Mouse (Mus musculus) kidney, embryonic 15.5 days (tissue): ENCODE measurements at regions not wholly inside any gene's neighbourhood (a gene's known extent, or its start where the extent isn't known, plus 50 kb on each side); places are given as distances from the start of the nearest gene placed in this dataset.

ENCODE experiments used
- ATAC-seq: fragments of 200-750 bp; cut with Nextera tagmentation; replicated peaks from 2 replicates; pipeline ENCODE4 v1.8.0; 2017; ENCODE audit warnings: moderate TSS enrichment; ENCODE audit not compliant: low FRiP score
- H3K27ac ChIP-seq: fragments of 300-500 bp; sonication (generic); 2 replicates; pipeline ENCODE4 v1.5.1; 2015; ENCODE audit warnings: mild to moderate bottlenecking, inconsistent platforms
- H3K27me3 ChIP-seq: fragments of 300-500 bp; sonication (generic); 2 replicates; pipeline ENCODE4 v1.6.1; 2015; ENCODE audit warnings: inconsistent platforms
- H3K36me3 ChIP-seq: fragments of 300-500 bp; sonication (generic); 2 replicates; pipeline ENCODE4 v1.6.1; 2015; ENCODE audit warnings: inconsistent platforms
- H3K4me1 ChIP-seq: fragments of 300-500 bp; sonication (generic); 2 replicates; pipeline ENCODE4 v1.6.1; 2015; ENCODE audit warnings: inconsistent platforms
- H3K4me2 ChIP-seq: fragments of 300-500 bp; sonication (generic); 2 replicates; pipeline ENCODE4 v1.6.1; 2015; ENCODE audit warnings: moderate library complexity, mild to moderate bottlenecking, inconsistent platforms
- H3K4me3 ChIP-seq: fragments of 300-500 bp; sonication (generic); replicated peaks from 2 replicates; pipeline ENCODE4 v1.5.1; 2015; ENCODE audit warnings: mild to moderate bottlenecking, inconsistent platforms
- H3K9ac ChIP-seq: fragments of 300-500 bp; sonication (generic); 2 replicates; pipeline ENCODE4 v1.6.1; 2015; ENCODE audit warnings: mild to moderate bottlenecking, inconsistent platforms
- H3K9me3 ChIP-seq: fragments of 300-500 bp; sonication (generic); replicated peaks from 2 replicates; pipeline ENCODE4 v1.6.1; 2016; ENCODE audit warnings: inconsistent platforms
- WGBS: fragments of 180-500 bp; shearing (Covaris S2); methylation state at CpG from one replicate; pipeline ENCODE4 v1.1.7; 2015; ENCODE audit warnings: mixed read lengths; 5-methylcytosine and 5-hydroxymethylcytosine counted together

- no peaks in the 10 kb centered on the region for H3K4me1 ChIP-seq
- H3K4me2 ChIP-seq, result no peak overlapping the region
- no peak overlapping the region for H3K27ac ChIP-seq
- no peak overlapping the region for H3K9ac ChIP-seq
- no peak for ATAC-seq
- no peak overlapping the region for H3K4me3 ChIP-seq
- no peaks in the 10 kb centered on the region for H3K9me3 ChIP-seq
- 52% methylated on average over 4 of the region's 4 CpGs for WGBS
- H3K36me3 ChIP-seq, result no peaks in the 10 kb centered on the region
- no peaks in the 10 kb centered on the region for H3K27me3 ChIP-seq
Observed at GRCm38 (mm10) chr7:135324991-135325390, 66.5 kb downstream of the Nps start.

GRCm38 (mm10) chr7:135344979-135345378 is 65.1 kb upstream of the Foxi2 start:
- ATAC-seq, result peak; percentile 49; the same call in 1 of the 2 replicates
- H3K4me2 ChIP-seq, result no peak overlapping the region
- no peaks in the 10 kb centered on the region for H3K36me3 ChIP-seq
- no peaks in the 10 kb centered on the region for H3K27me3 ChIP-seq
- H3K9ac ChIP-seq, result no peak overlapping the region
- 27% methylated on average over 4 of the region's 4 CpGs for WGBS
- H3K27ac ChIP-seq, result no peak overlapping the region
- H3K9me3 ChIP-seq, result no peaks in the 10 kb centered on the region
- H3K4me3 ChIP-seq, result no peak overlapping the region
- peaks cover 7% of the 10 kb centered on the region for H3K4me1 ChIP-seq

DNA sequence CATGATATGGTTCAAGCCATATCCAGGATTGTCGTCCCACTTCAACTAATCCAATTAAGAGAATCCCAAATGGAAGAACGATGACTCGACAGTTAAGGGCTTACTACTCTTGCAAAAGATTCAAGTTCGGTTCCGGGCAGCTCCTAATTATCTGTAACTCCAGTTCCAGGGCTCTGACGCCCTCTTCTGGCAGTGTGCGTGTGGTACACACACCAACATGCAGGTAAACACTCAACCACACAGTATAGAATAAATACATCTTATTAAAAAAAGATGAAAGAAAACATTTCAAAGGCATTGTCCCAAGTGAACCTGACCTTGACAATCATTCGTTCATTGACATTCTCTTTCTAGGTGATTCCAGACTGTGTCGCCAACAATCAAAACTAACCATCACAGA is 63.4 kb upstream of the Foxi2 start:
- Histone ChIP-seq H3K27ac (no peak overlapping the region), H3K27me3 (no peaks in the 10 kb centered on the region), H3K4me3 (no peak overlapping the region), H3K4me2 (no peak overlapping the region), H3K9ac (no peak overlapping the region), H3K4me1 (peaks cover 7% of the 10 kb centered on the region), H3K9me3 (no peaks in the 10 kb centered on the region), H3K36me3 (no peaks in the 10 kb centered on the region)
- ATAC-seq, result no peak
- WGBS, result 85% methylated on average over 9 of the region's 9 CpGs

DNA sequence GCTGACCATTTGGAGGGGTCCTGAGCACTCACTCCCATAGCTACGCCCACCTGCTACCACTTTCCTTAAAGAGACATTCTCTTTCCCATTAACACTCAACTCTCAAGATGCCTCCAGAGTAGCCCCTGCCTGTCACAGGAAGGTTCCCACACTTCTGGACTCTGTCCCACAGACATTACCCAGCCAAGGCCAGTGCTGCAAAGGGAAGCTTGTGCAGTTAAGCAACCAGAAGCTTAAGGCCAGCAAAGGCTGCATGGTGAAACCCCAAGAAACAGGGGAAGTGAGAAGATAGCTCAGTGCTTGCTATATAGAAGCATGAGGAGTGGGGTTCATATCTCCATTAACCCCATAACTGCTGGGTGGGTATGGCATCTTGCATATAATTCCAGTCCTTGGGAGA is 52.3 kb upstream of the Foxi2 start:
- ATAC-seq, result no peak
- no peaks in the 10 kb centered on the region for H3K36me3 ChIP-seq
- no peak overlapping the region for H3K4me2 ChIP-seq
- 74% methylated on average over 1 of the region's 1 CpGs for WGBS
- no peak overlapping the region for H3K9ac ChIP-seq
- no peak overlapping the region for H3K27ac ChIP-seq
- no peaks in the 10 kb centered on the region for H3K9me3 ChIP-seq
- no peaks in the 10 kb centered on the region for H3K27me3 ChIP-seq
- H3K4me1 ChIP-seq, result no peaks in the 10 kb centered on the region
- no peak overlapping the region for H3K4me3 ChIP-seq
